Mouse (Mus musculus) CD4-positive, CD25-positive, alpha-beta regulatory T cell, adult 4 months (primary cell): Measurements from ENCODE around the gene Plvap. TPM values are rescaled to one million over a fixed set of nuclear protein-coding genes. Genes with fewer than 3 reads are reported as not detected.
A peak's percentile ranks its signal among the peaks of the same experiment; 100 is the strongest.

Experiments
- ATAC-seq: one replicate; pipeline ENCODE4 v1.8.0; 2017
- polyA plus RNA-seq, 2 experiments: library from polyadenylated mRNA; unstranded; fragments of 100-300 nt; shearing (Covaris generic); gene quantifications; one replicate each; pipeline ENCODE4 v1.2.1; 2017

The Plvap gene
- polyA plus RNA-seq, 2 experiments from 2014 or later = not detected

- ATAC-seq = peak; percentile 65
Observed at GRCm38 (mm10) chr8:71464513-71465500, 46.7 kb downstream of the Plvap start, which contains the start of gene Mrpl34. Gene Mrpl34, plus strand, starts transcription at chr8:71464959.

GRCm38 (mm10) chr8:71463188-71464033 lies 48.1 kb downstream of the Plvap start, which contains the start of gene Abhd8:
Gene Abhd8, minus strand, starts transcription at chr8:71463655.
- ATAC-seq = peak; percentile 42

GRCm38 (mm10) chr8:71462786-71463185 lies 48.8 kb downstream of the Plvap start:
- ATAC-seq = peak; percentile 81

- ATAC-seq = no peak
Observed at GRCm38 (mm10) chr8:71462191-71462590, 49.4 kb downstream of the Plvap start.

GRCm38 (mm10) chr8:71461152-71461840 lies 50.3 kb downstream of the Plvap start:
- ATAC-seq = no peak

GRCm38 (mm10) chr8:71460716-71461115 lies 50.8 kb downstream of the Plvap start:
- no peak for ATAC-seq

GRCm38 (mm10) chr8:71457659-71458270 lies 53.8 kb downstream of the Plvap start:
- no peak for ATAC-seq

GRCm38 (mm10) chr8:71456906-71457305 lies 54.6 kb downstream of the Plvap start:
- ATAC-seq = no peak

GRCm38 (mm10) chr8:71454668-71455067 lies 56.9 kb downstream of the Plvap start:
- ATAC-seq = no peak

GRCm38 (mm10) chr8:71452669-71453068 lies 58.9 kb downstream of the Plvap start:
- ATAC-seq = no peak

GRCm38 (mm10) chr8:71451777-71452176 lies 59.8 kb downstream of the Plvap start:
- no peak for ATAC-seq

GRCm38 (mm10) chr8:71451337-71451736 lies 60.2 kb downstream of the Plvap start:
- no peak for ATAC-seq

Other genes starting within 250 kb of the Plvap start
- gene Myo9b, start 239.0 kb downstream of the Plvap start, polyA plus RNA-seq = 10 to 100 TPM; 13.8 to 16.6 TPM
- gene Haus8, start 238.8 kb downstream of the Plvap start, polyA plus RNA-seq = 10 to 100 TPM; 43.6 to 45.4 TPM
- 100 to 1,000 TPM; 292 to 321 TPM for gene Use1, start 144.9 kb downstream of the Plvap start, polyA plus RNA-seq
- 1 to 10 TPM; 3.9 to 4.1 TPM for gene Ocel1, start 140.5 kb downstream of the Plvap start, polyA plus RNA-seq
- gene Nr2f6, start 129.8 kb downstream of the Plvap start, polyA plus RNA-seq = under 1 TPM in 1 of 2 experiments, not detected in 1; 0.36 TPM
- not detected for gene Ushbp1, start 116.0 kb downstream of the Plvap start, polyA plus RNA-seq
- gene Babam1, start 114.9 kb downstream of the Plvap start, polyA plus RNA-seq = 10 to 100 TPM; 54.6 to 55.8 TPM
- gene Ankle1, start 105.7 kb downstream of the Plvap start, polyA plus RNA-seq = 1 to 10 TPM in 1 of 2 experiments, under 1 TPM in 1; 0.20 to 1.6 TPM
- 10 to 100 TPM; 16.3 to 19.5 TPM for gene Abhd8, start 48.1 kb downstream of the Plvap start, polyA plus RNA-seq
- gene Mrpl34, start 46.8 kb downstream of the Plvap start, polyA plus RNA-seq = 10 to 100 TPM; 65.1 to 82.9 TPM
- 10 to 100 TPM; 22.5 to 22.7 TPM for gene Dda1, start 42.6 kb downstream of the Plvap start, polyA plus RNA-seq
- gene Ano8, start 25.8 kb downstream of the Plvap start, polyA plus RNA-seq = under 1 TPM in 1 of 2 experiments, not detected in 1; 0.20 TPM
- 1 to 10 TPM; 2.9 to 3.1 TPM for gene Gtpbp3, start 23.6 kb downstream of the Plvap start, polyA plus RNA-seq
- gene Ccdc194, start 14.0 kb upstream of the Plvap start, polyA plus RNA-seq = not detected
- gene Bst2, start 25.7 kb upstream of the Plvap start, polyA plus RNA-seq = 100 to 1,000 TPM in 1 of 2 experiments, 10 to 100 TPM in 1; 75.3 to 150 TPM
- 10 to 100 TPM; 45.1 to 58.2 TPM for gene Mvb12a, start 31.2 kb upstream of the Plvap start, polyA plus RNA-seq
- under 1 TPM in 1 of 2 experiments, not detected in 1; 0.79 TPM for gene Tmem221, start 47.1 kb upstream of the Plvap start, polyA plus RNA-seq
- not detected for gene Nxnl1, start 54.8 kb upstream of the Plvap start, polyA plus RNA-seq
- 10 to 100 TPM in 1 of 2 experiments, 1 to 10 TPM in 1; 3.4 to 13.6 TPM for gene Slc27a1, start 57.1 kb upstream of the Plvap start, polyA plus RNA-seq
- 10 to 100 TPM; 51.5 to 53.4 TPM for gene Pgls, start 80.4 kb upstream of the Plvap start, polyA plus RNA-seq
- 1 to 10 TPM; 3.0 to 3.6 TPM for gene Fam129c, start 85.9 kb upstream of the Plvap start, polyA plus RNA-seq
- 10 to 100 TPM; 10.8 to 12.2 TPM for gene Colgalt1, start 99.2 kb upstream of the Plvap start, polyA plus RNA-seq
- gene Unc13a, start 160.0 kb upstream of the Plvap start, polyA plus RNA-seq = under 1 TPM; 0.47 to 0.50 TPM
- 10 to 100 TPM; 21.2 TPM for gene Jak3, start 164.5 kb upstream of the Plvap start, polyA plus RNA-seq
- 10 to 100 TPM; 15.1 to 24.5 TPM for gene Insl3, start 177.5 kb upstream of the Plvap start, polyA plus RNA-seq
- 1 to 10 TPM; 3.4 to 6.5 TPM for gene B3gnt3, start 190.0 kb upstream of the Plvap start, polyA plus RNA-seq
- gene Fcho1, start 214.0 kb upstream of the Plvap start, polyA plus RNA-seq = 10 to 100 TPM; 40.4 to 46.7 TPM